Mouse (Mus musculus) megakaryocyte-erythroid progenitor cell, adult 5-6 weeks (primary cell): ENCODE data around the gene Tanc1. TPM values are rescaled to one million over a fixed set of nuclear protein-coding genes. Genes with fewer than 3 reads are reported as not detected.

ENCODE experiments used
- ATAC-seq: replicated peaks from 2 replicates; pipeline ENCODE4 v1.8.0; 2016; ENCODE audit warnings: mild to moderate bottlenecking, inconsistent platforms; ENCODE audit not compliant: severe bottlenecking, poor library complexity, low FRiP score, low TSS enrichment
- total RNA-seq, 2 experiments: library from RNA; stranded (forward) in 1 of 2; stranded (reverse) in 1 of 2; fragments of 200-1000, 215-1000 nt in 1 of 2; fragments of >200 nt in 1 of 2; fragmentation: Nextera tagmentation in 1 of 2; gene quantifications; 2 replicates each; pipeline ENCODE4 v1.2.3; 2014 to 2017

Gene Tanc1
- total RNA-seq, 2 experiments from 2014 or later = 3.5 to 7.9 TPM

GRCm38 (mm10) chr2:59611216-59611810 is 529 bp upstream of the Tanc1 start:
- ATAC-seq = no peak

- ATAC-seq = peak; percentile 43
These were observed 1.1 kb downstream of the Tanc1 start for GRCm38 (mm10) chr2:59612733-59613473.

GRCm38 (mm10) chr2:59613474-59614019 is 1.7 kb downstream of the Tanc1 start:
- no peak for ATAC-seq

GRCm38 (mm10) chr2:59616890-59617289 is 5.0 kb downstream of the Tanc1 start:
- ATAC-seq = no peak

GRCm38 (mm10) chr2:59618996-59619395 is 7.2 kb downstream of the Tanc1 start:
- ATAC-seq = no peak

- no peak for ATAC-seq
These were observed 8.8 kb downstream of the Tanc1 start for GRCm38 (mm10) chr2:59620601-59621000.

GRCm38 (mm10) chr2:59622514-59623139 is 10.8 kb downstream of the Tanc1 start:
- no peak for ATAC-seq

GRCm38 (mm10) chr2:59623858-59624257 is 12.0 kb downstream of the Tanc1 start:
- ATAC-seq = no peak

- no peak for ATAC-seq
These were observed 13.6 kb downstream of the Tanc1 start for GRCm38 (mm10) chr2:59625416-59625815.

GRCm38 (mm10) chr2:59625927-59626326 is 14.1 kb downstream of the Tanc1 start:
- no peak for ATAC-seq

- no peak for ATAC-seq
These were observed 14.6 kb downstream of the Tanc1 start for GRCm38 (mm10) chr2:59626422-59626821.

GRCm38 (mm10) chr2:59627502-59627901 is 15.7 kb downstream of the Tanc1 start:
- no peak for ATAC-seq

- no peak for ATAC-seq
These were observed 16.4 kb downstream of the Tanc1 start for GRCm38 (mm10) chr2:59628057-59628901.

- no peak for ATAC-seq
These were observed 18.0 kb downstream of the Tanc1 start for GRCm38 (mm10) chr2:59629829-59630228.

GRCm38 (mm10) chr2:59631406-59631805 is 19.6 kb downstream of the Tanc1 start:
- ATAC-seq = no peak

GRCm38 (mm10) chr2:59633761-59634430 is 22.1 kb downstream of the Tanc1 start:
- ATAC-seq = no peak

- ATAC-seq = no peak
These were observed 25.4 kb downstream of the Tanc1 start for GRCm38 (mm10) chr2:59637040-59637785.

GRCm38 (mm10) chr2:59642722-59643121 is 30.9 kb downstream of the Tanc1 start:
- no peak for ATAC-seq
